Mouse (Mus musculus) bone marrow, adult 2 months (tissue): Measurements from ENCODE around the gene Tanc1. TPM values are rescaled to one million over a fixed set of nuclear protein-coding genes. Genes with fewer than 3 reads are reported as not detected.

Experiments used
- H3K27ac ChIP-seq: fragments of 200-500 bp; 2 replicates; pipeline ENCODE4 v1.5.1; 2012; ENCODE audit warnings: low read depth, mild to moderate bottlenecking, control low read depth, inconsistent platforms, low read length; ENCODE audit not compliant: control insufficient read depth, poor library complexity, insufficient read depth
- H3K4me1 ChIP-seq: fragments of 200-500 bp; 2 replicates; pipeline ENCODE4 v1.6.1; 2011; ENCODE audit warnings: low read length; ENCODE audit not compliant: control insufficient read depth, insufficient read depth
- H3K4me3 ChIP-seq: fragments of 200-500 bp; replicated peaks from 2 replicates; pipeline ENCODE3; 2011; ENCODE audit warnings: mild to moderate bottlenecking, low read depth, low read length, control low read depth; ENCODE audit not compliant: control insufficient read depth
- CTCF ChIP-seq: fragments of 200-500 bp; IDR thresholded peaks from 2 replicates; pipeline ENCODE4 v1.5.1; 2011; ENCODE audit warnings: low read length, control low read depth; ENCODE audit not compliant: control insufficient read depth, insufficient read depth
- POLR2A ChIP-seq: fragments of 200-500 bp; IDR thresholded peaks from 2 replicates; pipeline ENCODE4 v1.6.1; 2011; ENCODE audit warnings: low read depth, mild to moderate bottlenecking, control low read depth, low read length, borderline replicate concordance; ENCODE audit not compliant: control insufficient read depth
- WGBS: fragments of 180-500 bp; shearing (Covaris S2); methylation state at CpG from one replicate; pipeline ENCODE4 v1.1.7; 2018; 5-methylcytosine and 5-hydroxymethylcytosine counted together
- polyA plus RNA-seq: library from polyadenylated mRNA; stranded (reverse); fragments of >200 nt; gene quantifications from 2 replicates; pipeline ENCODE4 v1.2.4, GENCODE M21; 2011; ENCODE audit warnings: low replicate concordance; ENCODE audit not compliant: missing spikeins, insufficient read depth, insufficient read length

Tanc1 gene
- polyA plus RNA-seq, 1 experiment, result 7.4 TPM

DNA sequence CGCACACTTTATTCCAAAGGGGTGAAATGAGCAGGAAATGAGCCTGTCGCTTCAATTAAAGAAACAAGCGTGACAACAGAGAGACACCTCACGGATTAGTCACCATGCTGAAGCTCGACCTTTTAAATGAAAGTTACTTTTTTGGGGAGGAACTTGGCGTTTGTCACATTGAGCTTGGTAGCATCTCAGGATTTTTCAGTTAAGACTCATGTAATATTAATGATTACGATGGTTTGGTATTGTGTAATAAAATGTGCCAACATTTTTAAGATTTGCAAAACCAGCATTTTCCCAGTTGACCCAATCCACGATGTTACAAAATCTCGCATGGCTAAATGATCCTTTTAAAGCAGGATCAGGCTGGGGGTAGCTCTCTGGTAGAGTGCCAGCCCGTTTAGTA lies 153.8 kb downstream of the Tanc1 start:
- no peak for TF ChIP-seq POLR2A
- no peak for TF ChIP-seq CTCF
- H3K4me1 ChIP-seq, result no peaks in the 10 kb centered on the region; the same call in 1 of the 2 replicates
- H3K27ac ChIP-seq, result no peak overlapping the region
- WGBS, result 43% methylated on average over 10 of the region's 10 CpGs
- no peak overlapping the region for H3K4me3 ChIP-seq

DNA sequence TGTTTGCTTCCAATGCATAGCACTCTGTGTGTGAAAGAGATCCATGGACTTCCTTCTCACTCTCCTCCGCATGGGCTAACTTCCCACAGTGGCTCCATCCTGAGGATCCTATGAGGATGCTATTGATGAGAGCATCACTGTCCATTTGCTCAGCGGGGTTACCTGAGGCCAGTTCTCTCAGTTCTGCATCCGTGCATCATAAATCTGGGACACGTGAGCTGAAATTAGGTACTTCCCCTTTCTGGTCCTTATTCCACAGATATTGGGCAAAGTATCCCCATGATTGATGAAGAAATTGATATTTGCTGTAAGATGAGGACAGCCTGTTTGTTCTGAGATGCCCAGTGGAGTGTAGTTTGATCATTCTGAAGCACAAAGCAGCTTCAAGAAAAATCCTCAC lies 156.1 kb downstream of the Tanc1 start:
- H3K4me1 ChIP-seq, result no peaks in the 10 kb centered on the region; the same call in 1 of the 2 replicates
- TF ChIP-seq POLR2A, result no peak
- TF ChIP-seq CTCF, result no peak
- no peak overlapping the region for H3K27ac ChIP-seq
- 55% methylated on average over 4 of the region's 4 CpGs for WGBS
- H3K4me3 ChIP-seq, result no peak overlapping the region

DNA sequence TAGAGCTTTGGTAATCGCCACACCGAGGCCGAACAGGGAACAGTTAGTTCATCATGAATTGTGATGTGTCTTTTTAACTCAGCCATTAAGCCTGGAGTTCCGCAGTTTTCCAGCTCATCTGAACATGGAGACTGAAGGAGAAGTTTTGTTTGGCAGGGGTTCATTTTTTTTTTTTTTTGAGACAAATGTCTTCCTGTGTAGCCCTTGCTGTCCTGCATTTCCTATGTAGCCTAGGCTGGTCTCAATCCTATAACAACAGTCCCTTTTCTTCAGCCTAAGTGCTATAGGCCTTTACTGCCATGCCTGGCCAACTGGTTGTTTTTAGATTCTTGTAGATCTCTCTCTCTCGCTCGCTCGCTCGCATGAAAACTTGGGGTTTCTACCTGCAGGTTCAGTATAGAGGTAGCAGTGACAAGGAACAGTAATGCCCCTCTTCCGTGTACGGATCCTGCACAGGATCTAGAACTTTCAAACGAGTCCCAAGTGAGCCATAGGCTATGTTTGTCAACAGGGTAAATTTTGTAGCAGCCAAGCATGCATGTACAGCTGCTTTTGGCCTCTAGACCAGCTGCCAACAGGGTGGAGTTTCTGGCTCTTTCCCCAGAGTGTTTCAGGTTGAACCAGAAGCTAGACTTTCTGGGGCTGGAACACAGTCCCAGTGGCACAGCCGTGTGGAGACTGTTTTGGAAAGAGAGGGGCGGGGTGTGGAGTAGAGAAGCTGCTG lies 157.0 kb downstream of the Tanc1 start:
- no peak for TF ChIP-seq CTCF
- no peak for TF ChIP-seq POLR2A
- WGBS, result 81% methylated on average over 13 of the region's 13 CpGs
- H3K27ac ChIP-seq, result no peak overlapping the region
- no peak overlapping the region for H3K4me3 ChIP-seq
- H3K4me1 ChIP-seq, result no peaks in the 10 kb centered on the region; the same call in 1 of the 2 replicates

DNA sequence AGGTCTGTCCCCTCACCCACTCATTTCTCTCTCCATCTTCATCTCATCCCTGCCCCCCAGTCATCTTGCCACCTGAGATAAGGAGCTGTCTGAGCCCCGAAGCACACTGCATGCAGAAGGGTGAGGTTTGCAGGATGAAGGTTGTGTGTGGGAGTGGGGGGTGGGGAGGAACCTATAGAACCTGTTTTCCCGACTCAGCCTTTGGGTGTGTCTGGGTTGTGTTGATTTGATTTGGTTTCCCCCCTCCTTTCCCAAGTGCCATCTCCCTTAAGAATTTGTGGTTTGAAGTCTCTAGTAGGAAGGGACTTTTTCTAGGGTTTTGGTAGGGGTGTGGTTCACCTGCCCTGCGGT lies 157.5 kb downstream of the Tanc1 start:
- no peaks in the 10 kb centered on the region; the same call in 1 of the 2 replicates for H3K4me1 ChIP-seq
- TF ChIP-seq CTCF, result no peak
- no peak for TF ChIP-seq POLR2A
- 71% methylated on average over 3 of the region's 3 CpGs for WGBS
- no peak overlapping the region for H3K4me3 ChIP-seq
- H3K27ac ChIP-seq, result no peak overlapping the region

DNA sequence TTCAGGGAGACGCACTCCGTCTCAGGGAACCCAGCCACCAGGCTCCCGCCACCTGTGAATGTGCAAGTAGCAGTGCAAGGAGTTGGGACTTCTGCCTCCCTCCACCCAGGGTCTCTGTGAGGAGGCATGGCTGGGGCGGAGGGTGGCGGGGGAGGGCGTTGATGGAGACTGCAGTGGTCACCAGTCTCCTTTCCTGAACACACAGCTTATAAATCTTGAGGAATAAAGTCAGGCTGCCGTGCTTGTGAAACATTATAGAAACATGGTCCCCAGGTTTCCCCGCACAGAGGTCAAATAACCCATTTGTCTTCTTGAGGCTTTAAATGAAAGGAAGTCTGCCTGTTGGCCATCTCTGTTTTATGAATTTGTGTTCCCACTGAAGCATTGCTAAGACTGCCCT lies 159.9 kb downstream of the Tanc1 start:
- WGBS, result 55% methylated on average over 8 of the region's 8 CpGs
- TF ChIP-seq CTCF (no peak), POLR2A (no peak)
- Histone ChIP-seq H3K4me3 (no peak overlapping the region), H3K27ac (no peak overlapping the region), H3K4me1 (no peaks in the 10 kb centered on the region; the same call in 1 of the 2 replicates)

DNA sequence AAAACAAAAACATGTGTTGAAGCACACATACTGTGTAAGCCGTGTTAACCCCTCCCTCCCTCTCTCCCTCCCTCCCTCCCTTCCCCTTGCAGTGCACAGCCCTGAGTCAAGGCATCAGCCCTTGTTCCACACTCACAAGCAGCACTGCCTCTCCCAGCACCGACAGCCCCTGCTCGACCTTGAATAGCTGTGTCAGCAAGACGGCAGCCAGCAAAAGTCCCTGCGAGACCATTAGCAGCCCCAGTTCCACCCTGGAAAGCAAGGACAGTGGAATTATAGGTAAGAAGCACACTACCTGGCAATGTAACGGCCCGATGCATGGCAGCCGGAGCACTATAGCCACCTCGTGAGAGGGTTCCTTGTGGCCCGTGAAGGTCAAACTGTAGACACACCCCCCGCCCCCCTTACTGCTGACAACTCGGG lies 160.4 kb downstream of the Tanc1 start:
- Histone ChIP-seq H3K4me1 (no peaks in the 10 kb centered on the region; the same call in 1 of the 2 replicates), H3K4me3 (no peak overlapping the region), H3K27ac (no peak overlapping the region)
- WGBS, result 58% methylated on average over 12 of the region's 12 CpGs
- no peak for TF ChIP-seq POLR2A
- TF ChIP-seq CTCF, result no peak

DNA sequence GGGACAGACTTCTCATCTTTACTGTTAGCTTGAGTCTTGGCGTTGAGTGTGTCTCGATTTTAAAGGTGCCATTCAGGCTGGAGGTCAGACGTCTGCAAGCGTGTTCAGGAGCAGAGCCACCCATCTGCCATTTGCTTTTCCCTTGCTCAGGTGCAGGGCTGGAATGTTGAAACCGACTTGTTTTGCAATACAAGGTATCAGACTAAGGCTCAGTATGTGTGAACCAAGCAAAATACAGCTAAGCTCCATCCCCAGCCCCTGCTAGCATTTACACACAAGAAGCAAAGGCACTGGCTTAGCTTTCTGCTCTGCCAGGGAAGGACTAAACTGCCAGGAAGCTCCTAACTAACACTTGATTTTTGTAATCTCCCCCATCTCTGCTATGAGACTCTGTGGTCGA lies 162.5 kb downstream of the Tanc1 start:
- Histone ChIP-seq H3K27ac (no peak overlapping the region), H3K4me3 (no peak overlapping the region), H3K4me1 (no peaks in the 10 kb centered on the region)
- TF ChIP-seq POLR2A, result no peak
- TF ChIP-seq CTCF, result no peak
- WGBS, result 82% methylated on average over 6 of the region's 6 CpGs

DNA sequence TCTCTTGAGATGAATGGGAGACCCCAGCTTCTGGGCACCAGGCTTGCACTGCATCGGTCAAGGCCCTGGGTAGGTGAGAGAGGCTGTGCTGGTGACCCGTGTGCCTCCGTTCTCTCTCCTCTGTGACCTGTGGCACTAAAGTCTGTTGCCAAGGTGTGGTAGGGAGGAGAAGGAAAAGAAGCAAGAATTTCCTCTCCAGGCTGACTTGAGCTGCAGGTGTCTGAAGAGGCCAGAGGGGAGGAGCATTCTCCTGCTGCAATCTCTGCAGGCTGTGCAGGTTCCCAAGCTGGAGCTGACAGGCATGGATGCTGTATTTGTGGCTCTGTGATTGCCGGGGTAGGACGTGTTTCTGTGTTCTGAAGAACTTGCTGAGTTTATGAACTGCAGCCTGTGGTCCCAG lies 163.3 kb downstream of the Tanc1 start:
- whole genome bisulfite sequencing, result 89% methylated on average over 5 of the region's 5 CpGs
- Histone ChIP-seq H3K4me3 (no peak overlapping the region), H3K27ac (no peak overlapping the region), H3K4me1 (no peaks in the 10 kb centered on the region; the same call in 1 of the 2 replicates)
- TF ChIP-seq POLR2A, result no peak
- no peak for TF ChIP-seq CTCF

DNA sequence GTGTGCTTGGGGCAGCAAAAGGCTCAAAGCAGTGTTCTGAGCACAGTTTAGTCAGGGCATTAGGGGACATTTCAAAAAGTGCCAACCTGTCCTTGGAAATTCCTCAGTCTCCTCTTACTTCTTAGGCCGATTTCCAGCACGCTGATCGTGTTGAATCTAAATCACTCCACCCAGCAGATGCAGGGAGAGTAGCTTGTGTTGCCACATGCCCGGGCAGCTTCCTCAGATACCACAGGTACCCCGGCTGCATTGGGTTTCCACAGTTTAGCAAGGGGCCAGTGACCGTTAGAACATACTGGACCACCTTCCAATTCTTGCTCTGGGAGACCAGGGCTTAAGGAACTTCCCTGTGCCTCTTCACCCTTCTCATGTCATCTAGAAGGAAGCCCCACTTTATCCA lies 164.0 kb downstream of the Tanc1 start:
- TF ChIP-seq POLR2A (no peak), CTCF (no peak)

More for the DNA sequence above, 164.0 kb downstream of the Tanc1 start:
- no peak overlapping the region for H3K4me3 ChIP-seq
- no peak overlapping the region for H3K27ac ChIP-seq
- peaks cover 1% of the 10 kb centered on the region; the same call in 1 of the 2 replicates for H3K4me1 ChIP-seq
- WGBS, result 60% methylated on average over 6 of the region's 6 CpGs
